Mouse (Mus musculus): Measurements from ENCODE around the gene Farsa. TPM values are rescaled to one million over a fixed set of nuclear protein-coding genes. Genes with fewer than 3 reads are reported as not detected.

Farsa gene
- total and polyA plus RNA-seq, 2 experiments from 2014 or later = 84.6 to 92.7 TPM

DNA sequence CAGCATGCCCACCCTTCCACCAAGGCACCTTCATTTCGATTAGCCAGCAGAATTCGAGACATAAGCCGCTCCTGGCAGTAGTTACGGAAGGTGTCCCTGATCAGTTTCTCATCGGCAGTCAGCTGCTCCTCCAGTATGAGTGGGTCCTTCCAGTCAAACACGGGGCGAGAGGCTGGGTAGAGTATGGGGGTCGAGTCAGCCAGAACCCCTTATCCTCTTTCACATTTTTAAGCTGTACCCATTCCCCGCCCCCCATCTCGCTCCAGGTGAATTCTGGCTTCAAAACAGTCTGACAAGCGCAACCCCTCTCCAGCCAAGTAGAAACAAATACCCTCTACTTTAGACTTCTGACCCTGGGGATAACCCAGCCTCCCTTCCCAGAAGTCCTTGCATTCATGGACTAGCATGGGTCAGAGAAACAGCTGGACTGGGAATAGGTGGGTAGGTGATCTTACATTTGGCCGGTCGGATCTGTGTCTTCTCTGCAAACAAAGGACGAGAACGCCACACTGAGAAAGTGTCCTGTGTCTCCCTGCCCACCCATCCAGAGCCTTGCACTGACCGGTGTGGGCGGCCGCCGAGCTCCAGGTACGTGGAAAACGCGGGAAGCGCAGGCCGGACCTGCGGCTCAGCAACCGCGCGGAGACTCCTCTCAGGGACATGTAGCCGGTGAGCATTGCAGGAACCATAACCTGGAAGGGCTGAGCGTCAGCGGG is 36.4 kb downstream of the Farsa start:
- H3K4me1 ChIP-seq (ENCODE audit: insufficient read depth, low read length) = peaks cover 5% of the 10 kb centered on the region; the same call in 1 of the 2 replicates
- 11% methylated on average over 31 of the region's 31 CpGs for WGBS
- H3K27ac ChIP-seq (ENCODE audit: low read depth, low read length) = peak overlapping the region; percentile 27; the same call in 1 of the 2 replicates
- H3K4me2 ChIP-seq (ENCODE audit: low read depth, low read length, poor library complexity, severe bottlenecking) = peak overlapping the region; percentile 76
- H3K36me3 ChIP-seq (ENCODE audit: insufficient read depth, low read length) = peaks cover 9% of the 10 kb centered on the region
- TF ChIP-seq CTCF (IDR thresholded peaks at IDR 0.05) = no peak
- H3K9ac ChIP-seq (replicated peaks; ENCODE audit: low read length, poor library complexity, severe bottlenecking) = peak overlapping the region; percentile 68
- H3K9me3 ChIP-seq (ENCODE audit: low read length) = no peaks in the 10 kb centered on the region
- DNase-seq (ENCODE audit: low spot score) (no peak), ATAC-seq (ENCODE audit: low FRiP score) (0 out of 2 replicates have a peak, but pooled peaks have one; percentile 16)
- peak overlapping the region; percentile 67 for H3K4me3 ChIP-seq (ENCODE audit: low read depth, low read length)
- H3K27me3 ChIP-seq (ENCODE audit: insufficient read depth, low read length) = no peaks in the 10 kb centered on the region

DNA sequence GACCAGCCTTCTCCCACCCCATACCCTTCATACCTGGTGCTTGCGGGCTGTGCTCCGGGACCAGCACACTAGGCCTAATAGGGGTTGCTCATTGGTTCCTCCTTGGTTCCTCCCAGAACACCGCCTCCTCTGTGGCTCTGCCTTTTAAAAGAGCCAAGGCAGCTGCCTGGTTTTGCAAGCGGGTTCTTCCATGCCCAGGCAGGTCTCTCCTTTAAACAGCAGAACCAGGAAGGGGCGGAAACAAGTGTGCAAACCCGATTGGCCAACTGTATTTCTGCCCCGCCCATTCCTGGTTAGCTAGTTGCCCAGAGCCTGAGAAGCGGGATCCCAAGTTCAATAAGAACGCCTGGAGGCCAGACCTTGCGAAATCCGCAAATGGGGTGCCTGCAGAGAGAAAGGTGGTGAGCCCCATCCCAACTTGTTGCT is 36.9 kb downstream of the Farsa start, which contains the start of gene Gcdh:
Gene Gcdh, minus strand, starts transcription at position 213 of the 426 bp plus-strand sequence.
- Histone ChIP-seq H3K36me3 (ENCODE audit: insufficient read depth, low read length) (peaks cover 5% of the 10 kb centered on the region; the same call in 1 of the 2 replicates), H3K27ac (ENCODE audit: low read depth, low read length) (peak within 1 kb of the TSS; percentile 27; the same call in 1 of the 2 replicates), H3K4me2 (ENCODE audit: low read depth, low read length, poor library complexity, severe bottlenecking) (peak within 1 kb of the TSS; percentile 76), H3K4me1 (ENCODE audit: insufficient read depth, low read length) (peaks cover 5% of the 10 kb centered on the region; the same call in 1 of the 2 replicates), H3K9ac (replicated peaks; ENCODE audit: low read length, poor library complexity, severe bottlenecking) (peak within 1 kb of the TSS; percentile 68), H3K27me3 (ENCODE audit: insufficient read depth, low read length) (no peaks in the 10 kb centered on the region), H3K4me3 (ENCODE audit: low read depth, low read length) (peak within 1 kb of the TSS; percentile 67), H3K9me3 (ENCODE audit: low read length) (no peaks in the 10 kb centered on the region)
- ATAC-seq (ENCODE audit: low FRiP score) = peak; percentile 96
- no peak; the same call in 1 of the 2 replicates for TF ChIP-seq CTCF (IDR thresholded peaks at IDR 0.05)
- peak; percentile 98 for DNase-seq (ENCODE audit: low spot score)
- WGBS = 2% methylated on average over 11 of the region's 11 CpGs

DNA sequence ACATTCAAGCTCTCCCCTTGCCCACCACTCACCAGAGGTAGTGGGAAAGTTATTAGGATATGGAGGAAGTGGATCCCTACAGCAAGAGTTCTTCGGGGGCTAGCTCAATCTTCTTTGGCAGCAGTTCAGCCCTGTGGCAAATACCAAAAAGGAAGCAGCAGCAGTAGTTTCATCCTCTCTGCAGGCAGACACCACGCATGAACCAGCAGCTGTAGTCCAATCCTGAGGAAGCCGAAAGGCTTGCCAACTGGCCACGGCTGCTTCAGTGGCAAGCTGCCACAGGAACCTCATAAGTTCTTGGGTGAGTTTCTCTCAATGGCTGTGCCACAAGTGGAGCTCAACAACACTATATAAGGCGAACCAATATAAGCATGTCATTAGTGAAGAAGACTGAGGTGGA is 39.2 kb downstream of the Farsa start:
- no peak overlapping the region for H3K27ac ChIP-seq (ENCODE audit: low read depth, low read length)
- WGBS = 87% methylated on average over 5 of the region's 5 CpGs
- H3K4me1 ChIP-seq (ENCODE audit: insufficient read depth, low read length) = peaks cover 5% of the 10 kb centered on the region; the same call in 1 of the 2 replicates
- DNase-seq (ENCODE audit: low spot score) (no peak), ATAC-seq (ENCODE audit: low FRiP score) (no peak)
- H3K36me3 ChIP-seq (ENCODE audit: insufficient read depth, low read length) = no peaks in the 10 kb centered on the region; the same call in 1 of the 2 replicates
- H3K27me3 ChIP-seq (ENCODE audit: insufficient read depth, low read length) = no peaks in the 10 kb centered on the region
- H3K9ac ChIP-seq (replicated peaks; ENCODE audit: low read length, poor library complexity, severe bottlenecking) = no peak overlapping the region
- H3K4me2 ChIP-seq (ENCODE audit: low read depth, low read length, poor library complexity, severe bottlenecking) = no peak overlapping the region
- no peaks in the 10 kb centered on the region for H3K9me3 ChIP-seq (ENCODE audit: low read length)
- H3K4me3 ChIP-seq (ENCODE audit: low read depth, low read length) = no peak overlapping the region
- no peak for TF ChIP-seq CTCF (IDR thresholded peaks at IDR 0.05)

DNA sequence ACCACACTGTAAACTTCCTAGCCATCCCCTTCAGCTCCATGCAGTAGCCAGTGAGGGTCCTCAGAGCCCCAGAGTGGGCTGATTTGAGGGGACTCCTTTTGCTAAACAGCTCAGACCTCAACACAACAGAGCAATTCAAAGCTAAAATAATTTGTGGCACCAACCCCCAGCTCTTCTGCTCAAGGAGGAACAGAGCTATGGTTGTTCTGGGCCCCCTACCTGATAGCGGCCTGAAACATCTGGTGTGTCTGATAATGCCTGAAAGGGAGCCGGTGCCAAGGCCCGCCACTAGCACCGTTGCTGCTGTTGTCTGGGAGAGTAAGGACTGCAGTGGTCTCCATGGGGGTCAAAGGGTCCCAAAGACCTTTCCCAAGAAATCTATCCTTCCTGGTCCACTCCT is 44.3 kb downstream of the Farsa start:
- 69% methylated on average over 4 of the region's 4 CpGs for WGBS
- no peaks in the 10 kb centered on the region for H3K9me3 ChIP-seq (ENCODE audit: low read length)
- peaks cover 9% of the 10 kb centered on the region for H3K4me1 ChIP-seq (ENCODE audit: insufficient read depth, low read length)
- TF ChIP-seq CTCF (IDR thresholded peaks at IDR 0.05) = no peak
- H3K4me3 ChIP-seq (ENCODE audit: low read depth, low read length) = no peak overlapping the region
- no peak overlapping the region for H3K27ac ChIP-seq (ENCODE audit: low read depth, low read length)
- no peaks in the 10 kb centered on the region for H3K36me3 ChIP-seq (ENCODE audit: insufficient read depth, low read length)
- no peak for DNase-seq (ENCODE audit: low spot score)
- no peak overlapping the region for H3K9ac ChIP-seq (replicated peaks; ENCODE audit: low read length, poor library complexity, severe bottlenecking)
- ATAC-seq (ENCODE audit: low FRiP score) = no peak
- H3K4me2 ChIP-seq (ENCODE audit: low read depth, low read length, poor library complexity, severe bottlenecking) = no peak overlapping the region
- no peaks in the 10 kb centered on the region; the same call in 1 of the 2 replicates for H3K27me3 ChIP-seq (ENCODE audit: insufficient read depth, low read length)

DNA sequence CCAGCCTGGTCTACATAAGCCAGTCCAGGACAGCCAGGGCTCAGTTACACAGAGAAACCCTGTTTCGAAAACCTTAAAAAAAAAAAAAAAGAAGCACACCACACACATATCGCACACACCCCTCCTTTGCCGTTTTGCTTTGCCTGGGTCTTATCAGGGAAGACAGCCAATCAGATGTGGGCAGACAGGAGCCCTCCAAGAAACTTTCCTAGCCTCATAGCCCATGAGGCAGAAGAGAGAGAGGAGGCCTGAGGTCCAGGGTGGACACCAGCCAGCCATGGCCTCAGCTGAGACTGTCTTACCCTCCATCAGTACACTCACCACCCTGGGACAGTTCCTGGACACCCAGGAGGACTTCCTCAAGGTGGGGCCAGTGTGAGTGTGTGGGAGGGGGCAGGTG is 45.0 kb downstream of the Farsa start, which contains the start of gene Klf1:
Gene Klf1, plus strand, starts transcription at position 177 of the 400 bp plus-strand sequence.
- no peak for ATAC-seq (ENCODE audit: low FRiP score)
- TF ChIP-seq CTCF (IDR thresholded peaks at IDR 0.05) = no peak

More for the DNA sequence above, 45.0 kb downstream of the Farsa start, which contains the start of gene Klf1:
- H3K4me2 ChIP-seq (ENCODE audit: low read depth, low read length, poor library complexity, severe bottlenecking) = peak within 1 kb of the TSS; percentile 95
- H3K9me3 ChIP-seq (ENCODE audit: low read length) = no peaks in the 10 kb centered on the region
- no peak within 1 kb of the TSS for H3K27ac ChIP-seq (ENCODE audit: low read depth, low read length)
- no peak for DNase-seq (ENCODE audit: low spot score)
- 79% methylated on average over 3 of the region's 3 CpGs for WGBS
- peaks cover 9% of the 10 kb centered on the region for H3K4me1 ChIP-seq (ENCODE audit: insufficient read depth, low read length)
- H3K9ac ChIP-seq (replicated peaks; ENCODE audit: low read length, poor library complexity, severe bottlenecking) = peak within 1 kb of the TSS; percentile 40
- peak within 1 kb of the TSS; percentile 48 for H3K4me3 ChIP-seq (ENCODE audit: low read depth, low read length)
- no peaks in the 10 kb centered on the region; the same call in 1 of the 2 replicates for H3K27me3 ChIP-seq (ENCODE audit: insufficient read depth, low read length)
- H3K36me3 ChIP-seq (ENCODE audit: insufficient read depth, low read length) = 0 out of 2 replicates have a peak, but pooled peaks cover 3% of the 10 kb centered on the region

Data from midbrain, postnatal 0 days (tissue).